Mouse (Mus musculus) left cerebral cortex, postnatal 25 days (tissue): ENCODE results near the gene St7. TPM values are rescaled to one million over a fixed set of nuclear protein-coding genes. Genes with fewer than 3 reads are reported as not detected.
"Not testable (repeated sequence)": the region's sequence is repeated elsewhere in the genome, so short reads cannot be mapped to it uniquely, and the experiment has no call there.

Experiments
- DNase-seq, 2 experiments: peaks; one replicate each; pipeline ENCODE4 v3.0.0; 2022; ENCODE audit warnings: low spot score in 2 of 2, mixed read lengths in 1 of 2
- intact Hi-C: fragments of 180-260 bp; cut with DNase I; formaldehyde crosslinking; loops from one replicate; pipeline ENCODE4 v1.15.1; 2025
- total RNA-seq, 2 experiments: library from RNA; stranded (reverse); gene quantifications; 2 replicates each; pipeline ENCODE4 v1.2.3; 2021

The St7 gene
- 10 to 100 TPM; 34.1 to 34.4 TPM for total RNA-seq

DNA sequence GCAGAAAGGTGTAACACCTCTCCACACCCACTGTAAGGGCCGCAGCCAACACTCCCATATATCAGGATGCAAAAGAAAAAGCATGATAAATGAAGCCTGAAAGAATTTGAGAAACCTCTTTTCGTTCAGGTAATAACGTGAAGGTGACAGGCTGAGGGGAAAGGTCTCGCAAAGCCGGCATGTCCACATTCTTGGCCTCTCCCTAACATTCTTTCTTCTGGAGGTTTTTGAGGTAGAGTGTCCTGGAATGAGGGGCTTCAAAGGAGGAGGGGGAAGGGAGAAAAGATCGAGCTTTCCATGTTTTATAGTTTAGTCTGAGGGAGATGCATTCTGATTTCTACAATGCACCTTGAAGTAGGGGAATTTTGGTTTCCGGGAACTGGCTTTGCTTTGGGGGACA lies at the start of gene St7:
TSS of gene St7 (plus strand) at position 287 of the 400 bp plus-strand sequence.
- no peak for DNase-seq
- intact Hi-C loops = no loop called here

GRCm38 (mm10) chr6:17646107-17646506 lies 46.6 kb upstream of the St7 start:
- intact Hi-C loops = no loop called here
- DNase-seq = no peak

DNA sequence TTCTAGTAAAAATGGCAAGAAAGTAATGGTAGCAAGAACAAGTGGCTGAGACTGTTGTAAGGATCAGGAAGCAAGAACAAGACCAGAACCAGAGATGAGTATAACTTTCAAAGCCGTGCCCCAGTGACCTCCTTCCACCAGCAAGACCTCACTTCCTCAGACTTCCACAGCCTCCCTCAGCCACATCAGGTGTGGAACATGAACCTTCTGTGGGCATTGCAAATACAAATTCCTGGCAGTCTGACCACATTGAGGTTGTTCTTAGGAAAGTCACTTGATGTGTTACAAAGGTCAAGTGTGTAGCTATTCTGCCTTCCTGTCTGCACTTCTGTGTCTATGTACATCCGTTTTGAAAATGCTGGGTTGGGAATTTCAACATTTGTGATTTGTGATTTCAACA lies 40.6 kb upstream of the St7 start:
- no peak for DNase-seq
- intact Hi-C loops = no loop called here

- no peak for DNase-seq
Measured at GRCm38 (mm10) chr6:17655080-17655479, 37.7 kb upstream of the St7 start.

GRCm38 (mm10) chr6:17657308-17657707 lies 35.4 kb upstream of the St7 start:
- peak; percentile 43 to 65 for DNase-seq
- intact Hi-C loops = no loop called here

More at GRCm38 (mm10) chr6:17655080-17655479, 37.7 kb upstream of the St7 start:
- intact Hi-C loops = no loop called here

GRCm38 (mm10) chr6:17665348-17665747 lies 27.4 kb upstream of the St7 start:
- intact Hi-C loops = no loop called here
- no peak for DNase-seq

DNA sequence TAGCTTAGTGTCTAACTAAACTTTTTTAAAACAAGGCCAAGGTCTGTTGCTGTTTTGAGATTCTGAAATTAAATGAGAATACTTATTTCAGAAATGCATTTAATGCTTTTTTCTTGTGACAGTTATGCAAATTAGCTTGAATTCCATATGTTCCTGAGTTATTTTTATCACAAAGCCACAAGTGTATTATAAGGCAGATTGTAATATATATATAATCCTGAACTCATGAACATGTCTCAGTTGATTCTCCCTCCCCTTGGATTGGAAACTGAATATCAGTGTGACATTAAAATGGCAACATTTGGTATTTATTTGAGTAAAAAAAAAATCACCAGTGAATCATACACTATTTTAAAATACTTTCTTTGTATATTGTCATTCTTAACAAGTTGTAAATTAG lies 26.7 kb upstream of the St7 start:
- intact Hi-C loops = no loop called here
- DNase-seq = peak in 1 of 2 experiments; percentile 27

DNA sequence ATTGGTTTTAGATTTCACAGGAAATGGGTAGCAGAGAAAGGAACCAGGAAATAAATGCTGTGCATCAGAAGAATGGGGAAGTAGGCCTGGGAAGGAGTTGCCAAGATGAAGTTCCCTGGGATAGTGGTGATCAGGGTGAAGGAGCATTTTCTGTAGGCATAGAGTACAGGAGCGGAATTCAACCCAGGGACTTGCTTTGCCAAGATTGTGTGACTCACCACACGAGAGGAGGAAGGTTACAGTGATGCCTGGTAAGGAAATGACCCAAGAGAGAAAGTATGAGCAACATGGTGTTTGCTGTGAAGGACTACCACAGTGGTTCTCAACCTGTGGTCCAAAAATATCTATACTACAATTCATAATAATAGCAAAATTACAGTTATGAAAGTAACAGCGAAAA lies 24.9 kb upstream of the St7 start:
- no peak for DNase-seq
- intact Hi-C loops = no loop called here

- no peak for DNase-seq
- intact Hi-C loops = no loop called here
Measured at GRCm38 (mm10) chr6:17668334-17668733, 24.4 kb upstream of the St7 start.

DNA sequence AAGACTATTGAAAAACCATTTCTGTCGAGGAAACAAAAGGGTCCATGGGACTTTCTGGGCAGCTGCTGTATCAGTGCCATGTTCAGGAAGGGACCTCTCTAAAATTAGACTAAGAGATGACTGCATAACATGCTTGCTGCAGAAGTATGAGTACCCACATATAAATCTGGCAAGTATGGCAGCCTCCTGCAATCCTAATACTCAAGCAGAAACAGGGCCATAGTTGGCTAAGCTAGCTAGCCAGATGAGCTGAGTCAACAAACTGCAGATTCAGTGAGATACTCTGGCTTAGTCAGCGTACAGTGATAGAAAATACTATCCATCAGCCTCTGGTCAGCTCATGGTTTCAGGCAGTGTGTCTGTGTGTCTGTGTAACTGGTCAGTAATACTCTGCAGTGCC lies 22.9 kb upstream of the St7 start:
- no peak for DNase-seq
- intact Hi-C loops = no loop called here

GRCm38 (mm10) chr6:17675019-17675756 lies 17.5 kb upstream of the St7 start:
- intact Hi-C loops = loop anchor here (2.0 kb wide), 1 partner anchor 168 kb away; no protein-coding TSS in a partner anchor
- peak in 1 of 2 experiments; percentile 39 for DNase-seq

GRCm38 (mm10) chr6:17677008-17677407 lies 15.7 kb upstream of the St7 start:
- intact Hi-C loops = no loop called here
- no peak for DNase-seq

DNA sequence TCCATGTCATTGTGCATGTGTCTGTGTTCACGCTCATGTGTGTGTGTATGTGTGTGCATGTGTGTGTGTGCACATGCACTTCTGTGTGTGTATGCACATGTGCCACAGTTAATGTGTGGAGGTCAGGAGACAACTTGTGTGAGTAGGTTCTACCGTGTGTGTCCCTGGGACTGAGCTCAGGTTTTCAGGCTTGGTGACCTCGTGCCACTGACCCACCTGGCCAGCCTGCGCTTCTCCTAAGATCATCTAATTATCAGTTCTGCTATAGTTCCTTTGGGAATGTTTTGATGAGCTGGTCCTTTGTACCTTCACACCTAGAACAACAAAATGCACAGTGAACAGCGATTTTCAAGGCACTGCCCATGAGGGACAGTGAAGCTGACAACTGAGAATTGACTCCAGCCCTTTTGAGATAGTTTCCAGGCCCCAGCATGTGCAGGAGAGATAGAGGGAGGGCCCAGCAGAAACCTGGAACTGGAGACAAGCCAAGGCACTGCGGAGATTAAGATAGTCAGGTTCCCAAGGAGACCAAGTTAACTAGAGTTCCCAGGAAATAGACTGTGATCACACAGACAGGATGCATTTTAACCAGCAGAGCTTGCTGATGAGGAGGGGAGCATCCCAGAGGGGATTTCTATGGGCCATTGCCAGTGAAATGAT lies 12.3 kb upstream of the St7 start:
- intact Hi-C loops = no loop called here
- DNase-seq = no peak

GRCm38 (mm10) chr6:17681810-17682209 lies 10.9 kb upstream of the St7 start:
- intact Hi-C loops = no loop called here

DNA sequence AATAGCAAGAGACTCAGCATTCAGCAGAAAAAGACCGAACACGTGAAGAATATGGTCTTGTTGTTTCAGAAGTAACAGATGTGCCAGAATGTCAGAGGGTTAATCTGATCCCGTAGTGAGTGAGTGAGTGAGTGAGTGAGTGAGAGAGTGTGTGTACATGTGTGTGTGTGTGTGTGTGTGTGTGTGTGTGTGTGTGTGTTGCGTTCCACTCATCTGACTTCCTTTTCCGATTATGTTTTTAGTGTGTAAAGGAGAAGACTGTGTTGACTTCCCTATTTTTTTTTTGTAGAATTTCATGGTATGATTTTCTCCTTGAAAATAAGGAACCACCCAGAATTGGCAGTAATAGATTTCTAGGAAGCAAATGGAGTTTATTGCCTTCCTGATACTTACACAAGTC lies 4.1 kb upstream of the St7 start:
- intact Hi-C loops = no loop called here
- no peak for DNase-seq

More at GRCm38 (mm10) chr6:17681810-17682209, 10.9 kb upstream of the St7 start:
- no peak for DNase-seq

GRCm38 (mm10) chr6:17693726-17694549 lies 1.2 kb downstream of the St7 start:
- intact Hi-C loops = no loop called here
- DNase-seq = peak; percentile 46

DNA sequence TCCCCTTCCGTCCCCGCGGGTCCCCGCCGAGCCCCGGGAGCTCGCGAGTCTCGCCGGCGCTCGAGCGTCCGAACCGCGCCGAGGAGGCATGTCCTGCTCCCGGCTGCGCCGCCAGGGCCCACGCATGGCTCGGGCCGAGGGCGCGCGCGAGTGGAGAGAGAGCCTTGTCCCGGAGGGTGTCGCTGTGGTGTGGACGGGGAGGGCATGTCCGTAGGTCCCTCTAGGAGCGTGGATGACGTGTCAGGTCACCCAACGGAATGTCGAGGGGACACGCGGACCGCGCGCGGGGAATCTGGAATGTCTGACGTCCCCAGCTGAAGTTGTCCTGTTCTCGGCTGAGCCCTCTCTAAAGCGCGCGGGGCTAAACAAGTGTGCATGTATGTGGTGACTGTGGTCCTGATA lies 1.8 kb downstream of the St7 start:
- intact Hi-C loops = no loop called here

GRCm38 (mm10) chr6:17696321-17696734 lies 3.6 kb downstream of the St7 start:
- intact Hi-C loops = no loop called here
- DNase-seq = peak; percentile 50 to 87

More for the DNA sequence above, 1.8 kb downstream of the St7 start:
- DNase-seq = peak; percentile 43 to 54

- DNase-seq = no peak
- intact Hi-C loops = no loop called here
Measured at GRCm38 (mm10) chr6:17700936-17701612, 8.3 kb downstream of the St7 start.

GRCm38 (mm10) chr6:17704038-17704437 lies 11.3 kb downstream of the St7 start:
- intact Hi-C loops = not testable (repeated sequence)

More at GRCm38 (mm10) chr6:17704038-17704437, 11.3 kb downstream of the St7 start:
- DNase-seq = not testable (repeated sequence)
